Mouse (Mus musculus) natural killer cell, adult 2 months (primary cell): ENCODE data around the gene Trip10.

Source experiments
- DNase-seq, 2 experiments: peaks; one replicate each; pipeline ENCODE4 v3.0.0; 2022; ENCODE audit warnings: low spot score in 2 of 2

The Trip10 gene

GRCm38 (mm10) chr17:57234254-57234928, 14.9 kb upstream of the Trip10 start:
- DNase-seq = no peak

- no peak for DNase-seq
These were observed 13.5 kb upstream of the Trip10 start for GRCm38 (mm10) chr17:57235803-57236202.

- DNase-seq = no peak
These were observed 12.1 kb upstream of the Trip10 start for GRCm38 (mm10) chr17:57237181-57237580.

- DNase-seq = no peak
These were observed 5.4 kb upstream of the Trip10 start for GRCm38 (mm10) chr17:57243650-57244370.

- DNase-seq = no peak
These were observed 3.8 kb upstream of the Trip10 start for GRCm38 (mm10) chr17:57245311-57245929.

GRCm38 (mm10) chr17:57246663-57247392, 2.4 kb upstream of the Trip10 start:
- DNase-seq = no peak

GRCm38 (mm10) chr17:57247393-57248200, 1.7 kb upstream of the Trip10 start:
- DNase-seq = peak; percentile 92 to 94

- DNase-seq = peak; percentile 81 to 89
These were observed 1.0 kb upstream of the Trip10 start, which contains the start of gene Gpr108 for GRCm38 (mm10) chr17:57248201-57248699. Gpr108 (minus strand) TSS chr17:57248446.

GRCm38 (mm10) chr17:57248771-57249170, 484 bp upstream of the Trip10 start:
- no peak for DNase-seq

GRCm38 (mm10) chr17:57250461-57251160, 1.4 kb downstream of the Trip10 start:
- peak in 1 of 2 experiments; percentile 14 for DNase-seq

GRCm38 (mm10) chr17:57251431-57251830, 2.2 kb downstream of the Trip10 start:
- no peak for DNase-seq

GRCm38 (mm10) chr17:57253306-57253705, 4.1 kb downstream of the Trip10 start:
- DNase-seq = no peak

GRCm38 (mm10) chr17:57255354-57255753, 6.1 kb downstream of the Trip10 start:
- no peak for DNase-seq

GRCm38 (mm10) chr17:57256921-57257485, 7.7 kb downstream of the Trip10 start:
- DNase-seq = no peak

- DNase-seq = no peak
These were observed 8.9 kb downstream of the Trip10 start for GRCm38 (mm10) chr17:57258191-57258590.

- no peak for DNase-seq
These were observed 10.5 kb downstream of the Trip10 start for GRCm38 (mm10) chr17:57259742-57260141.

- DNase-seq = no peak
These were observed 11.1 kb downstream of the Trip10 start for GRCm38 (mm10) chr17:57260351-57260750.

GRCm38 (mm10) chr17:57261286-57261685, 12.0 kb downstream of the Trip10 start:
- DNase-seq = no peak

- no peak for DNase-seq
These were observed 12.5 kb downstream of the Trip10 start for GRCm38 (mm10) chr17:57261796-57262195.
